Mouse (Mus musculus) left cerebral cortex, postnatal 25 days (tissue): Measurements from ENCODE around the gene Cdh23. TPM values are rescaled to one million over a fixed set of nuclear protein-coding genes. Genes with fewer than 3 reads are reported as not detected.

Experiments
- DNase-seq, 2 experiments: peaks; one replicate each; pipeline ENCODE4 v3.0.0; 2022; ENCODE audit warnings: low spot score in 2 of 2, mixed read lengths in 1 of 2
- intact Hi-C: fragments of 180-260 bp; cut with DNase I; formaldehyde crosslinking; loops from one replicate; pipeline ENCODE4 v1.15.1; 2025
- total RNA-seq, 2 experiments: library from RNA; stranded (reverse); gene quantifications; 2 replicates each; pipeline ENCODE4 v1.2.3; 2021

Cdh23 gene
- total RNA-seq, 2 experiments from 2014 or later = 1.7 to 2.5 TPM

- intact Hi-C loops = no loop called here
- DNase-seq = no peak
These were observed 414.7 kb downstream of the Cdh23 start for GRCm38 (mm10) chr10:60281571-60282050.

- intact Hi-C loops = no loop called here
- DNase-seq = no peak
These were observed 415.9 kb downstream of the Cdh23 start for GRCm38 (mm10) chr10:60280353-60280752.

DNA sequence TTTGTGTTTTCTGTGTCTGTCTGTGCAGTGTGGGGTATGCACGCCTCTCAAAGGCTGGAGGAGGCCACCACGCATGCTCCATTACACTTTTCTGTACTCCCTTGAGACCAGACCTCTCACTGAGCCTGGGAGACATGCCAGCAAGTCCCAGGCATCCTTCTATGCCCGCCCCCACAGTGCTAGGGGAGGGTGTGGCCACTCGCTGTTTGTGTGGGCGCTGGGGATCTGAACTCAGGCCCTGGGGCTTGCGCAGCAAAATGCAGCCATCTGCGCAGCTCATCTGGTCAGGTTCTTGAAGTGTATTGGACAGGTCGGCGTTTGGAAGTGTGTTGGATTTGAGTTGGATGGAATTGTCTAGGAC lies 416.4 kb downstream of the Cdh23 start:
- intact Hi-C loops = no loop called here
- DNase-seq = peak; percentile 78 to 90

DNA sequence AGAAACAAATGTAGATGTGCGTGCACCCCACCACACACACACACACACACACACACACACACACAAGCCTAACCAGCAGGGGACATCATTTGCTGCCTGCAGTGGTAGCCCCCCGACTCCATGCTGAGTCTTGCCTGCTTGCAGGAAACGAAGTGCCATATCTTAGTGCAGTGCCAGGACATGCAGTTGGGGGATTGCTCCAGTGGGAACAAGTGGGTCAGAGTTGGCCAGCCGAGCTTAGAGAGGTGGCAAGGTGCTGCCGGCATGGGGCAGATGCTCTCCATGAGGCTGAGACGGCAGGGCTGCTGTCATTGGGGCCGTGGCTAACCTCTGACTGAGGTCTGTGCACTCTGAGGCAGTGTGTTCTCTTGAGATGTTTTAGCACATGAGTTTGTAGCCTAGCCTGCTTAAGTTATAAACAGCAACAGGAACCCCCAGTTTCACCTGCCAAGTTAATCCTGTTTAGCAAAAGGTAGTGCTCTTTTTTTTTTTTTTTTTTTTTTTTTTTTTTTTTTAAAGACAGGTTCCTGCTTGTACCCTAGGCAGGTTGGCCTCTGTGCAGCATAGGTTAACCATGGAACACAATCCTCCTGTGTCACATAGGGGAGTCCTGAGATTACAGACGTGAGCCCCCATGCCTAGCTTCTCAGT lies 416.9 kb downstream of the Cdh23 start:
- DNase-seq = no peak
- intact Hi-C loops = no loop called here

DNA sequence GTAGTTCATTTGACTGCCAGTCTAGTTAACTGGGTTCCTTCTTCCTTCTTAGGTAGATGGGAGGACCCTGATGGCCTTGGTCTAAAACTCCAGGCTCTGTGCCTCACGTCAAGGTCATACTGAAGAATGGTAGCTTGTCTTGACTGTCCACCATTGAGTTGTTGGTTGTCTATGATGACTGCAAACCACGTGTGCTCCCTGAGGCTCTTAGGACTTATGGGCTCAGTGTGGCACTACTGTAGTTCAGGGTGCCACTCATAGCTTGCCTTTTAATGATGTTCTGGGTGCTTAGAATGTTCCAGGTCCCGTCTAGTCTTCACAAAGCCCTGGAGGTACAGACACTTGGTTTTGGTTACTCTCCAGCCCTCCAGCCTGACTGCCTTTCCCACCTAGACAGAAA lies 417.5 kb downstream of the Cdh23 start:
- no peak for DNase-seq
- intact Hi-C loops = no loop called here

GRCm38 (mm10) chr10:60278006-60278399 lies 418.3 kb downstream of the Cdh23 start:
- DNase-seq = no peak
- intact Hi-C loops = no loop called here

GRCm38 (mm10) chr10:60277207-60278005 lies 418.9 kb downstream of the Cdh23 start, which contains the start of gene Psap:
Gene Psap, plus strand, starts transcription at chr10:60277627.
- intact Hi-C loops = no loop called here

GRCm38 (mm10) chr10:60273382-60273781 lies 422.9 kb downstream of the Cdh23 start:
- intact Hi-C loops = no loop called here
- no peak for DNase-seq

More at GRCm38 (mm10) chr10:60277207-60278005, 418.9 kb downstream of the Cdh23 start, which contains the start of gene Psap:
- peak; percentile 95 to 96 for DNase-seq

DNA sequence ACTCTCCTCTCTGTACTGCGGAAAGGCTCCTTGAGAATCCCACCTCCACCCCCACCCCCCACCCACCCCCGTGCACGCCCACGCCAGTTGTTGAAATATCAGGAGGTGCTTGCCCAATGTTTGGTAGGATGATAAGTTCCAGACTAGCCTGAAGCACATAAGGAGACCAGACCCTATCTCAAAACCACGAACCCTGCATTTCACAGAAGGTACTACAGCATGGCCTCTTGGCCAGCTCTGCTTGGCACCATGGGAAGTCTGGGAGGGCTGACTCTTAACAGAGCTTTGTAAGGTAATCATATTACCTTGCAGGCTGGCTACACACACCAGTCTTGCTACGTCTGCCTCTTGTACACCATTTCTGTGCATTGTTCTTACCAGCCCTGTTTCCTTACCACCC lies 424.0 kb downstream of the Cdh23 start:
- DNase-seq = no peak
- intact Hi-C loops = no loop called here

DNA sequence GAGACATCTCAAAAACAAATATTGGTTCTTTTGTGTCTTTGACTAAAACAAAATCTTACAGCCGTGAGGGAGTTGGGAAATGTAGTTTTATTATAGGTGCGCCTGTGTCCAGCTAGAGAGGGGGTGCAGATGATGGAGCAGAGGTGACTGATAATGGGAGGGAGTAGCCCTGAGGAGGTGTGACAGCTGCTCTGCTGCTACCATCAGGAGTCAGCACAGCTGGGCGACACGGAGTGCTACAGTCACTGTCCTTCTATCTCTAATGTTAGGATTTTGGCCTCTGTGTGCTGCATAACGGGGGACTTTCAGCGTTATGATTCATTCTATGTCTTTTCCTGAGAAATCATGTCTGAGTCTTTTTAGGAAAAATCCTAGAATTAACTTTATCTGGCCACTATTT lies 425.3 kb downstream of the Cdh23 start:
- DNase-seq = no peak
- intact Hi-C loops = no loop called here

DNA sequence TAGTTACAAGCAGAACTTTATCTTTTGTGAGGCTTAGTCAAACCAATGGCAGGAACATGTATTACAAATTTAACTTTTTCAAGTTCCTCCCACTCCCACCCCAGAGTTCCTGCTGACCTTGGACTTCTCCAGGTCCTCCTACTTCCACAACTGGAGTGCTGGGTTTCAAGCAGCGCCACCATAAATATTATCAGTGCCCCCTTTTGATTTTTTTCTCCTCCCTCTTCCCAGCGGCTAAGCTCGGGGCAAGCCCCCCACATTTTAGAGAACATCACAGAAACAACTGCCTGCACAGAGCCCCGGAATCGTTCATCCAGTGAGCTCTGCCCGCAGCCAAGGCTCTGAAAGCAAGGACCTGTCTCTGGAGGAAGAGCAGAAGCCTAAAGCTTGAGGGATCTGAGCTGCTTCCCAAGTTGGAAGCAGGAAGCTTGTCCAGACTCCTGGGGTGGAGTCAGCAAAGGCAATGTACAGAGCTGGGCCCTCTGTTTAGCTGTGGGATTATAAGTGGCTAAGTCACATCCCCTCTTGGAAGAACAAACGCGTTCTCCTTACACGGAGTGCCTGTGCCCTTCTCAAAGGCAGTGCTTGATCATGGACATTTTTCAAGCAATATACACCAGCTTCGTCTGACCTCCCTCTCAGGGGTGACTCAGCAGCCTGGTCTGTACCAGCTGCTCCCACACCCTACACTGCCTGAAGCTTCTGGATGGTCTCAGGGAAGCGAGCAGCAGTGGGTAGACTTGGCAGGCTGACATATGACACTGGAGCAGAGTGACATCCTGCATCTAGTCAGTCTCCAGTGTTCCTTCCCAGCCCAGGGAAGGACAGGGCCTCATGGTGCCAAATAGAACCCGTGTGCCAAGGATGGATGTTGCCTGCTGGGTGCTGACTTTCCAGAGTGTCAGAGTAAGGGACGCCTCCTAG lies 426.9 kb downstream of the Cdh23 start:
- no peak for DNase-seq
- intact Hi-C loops = no loop called here

DNA sequence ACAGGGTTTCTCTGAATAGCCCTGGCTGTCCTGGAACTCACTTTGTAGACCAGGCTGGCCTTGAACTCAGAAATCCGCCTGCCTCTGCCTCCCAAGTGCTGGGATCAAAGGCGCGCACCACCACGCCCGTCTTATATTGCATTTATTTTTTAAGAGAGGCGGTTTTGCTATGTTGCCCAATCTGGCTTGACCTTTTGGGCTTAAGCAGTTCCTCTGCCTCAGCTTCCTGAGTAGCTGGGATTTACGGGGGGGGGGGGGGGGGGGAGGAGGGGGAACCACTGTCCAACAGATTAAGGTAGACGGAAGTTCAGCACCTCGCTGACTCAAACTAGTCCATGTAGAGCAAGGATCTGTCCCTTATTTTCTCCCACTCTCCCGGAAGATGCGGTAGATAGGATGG lies 427.6 kb downstream of the Cdh23 start:
- no peak for DNase-seq
- intact Hi-C loops = no loop called here

DNA sequence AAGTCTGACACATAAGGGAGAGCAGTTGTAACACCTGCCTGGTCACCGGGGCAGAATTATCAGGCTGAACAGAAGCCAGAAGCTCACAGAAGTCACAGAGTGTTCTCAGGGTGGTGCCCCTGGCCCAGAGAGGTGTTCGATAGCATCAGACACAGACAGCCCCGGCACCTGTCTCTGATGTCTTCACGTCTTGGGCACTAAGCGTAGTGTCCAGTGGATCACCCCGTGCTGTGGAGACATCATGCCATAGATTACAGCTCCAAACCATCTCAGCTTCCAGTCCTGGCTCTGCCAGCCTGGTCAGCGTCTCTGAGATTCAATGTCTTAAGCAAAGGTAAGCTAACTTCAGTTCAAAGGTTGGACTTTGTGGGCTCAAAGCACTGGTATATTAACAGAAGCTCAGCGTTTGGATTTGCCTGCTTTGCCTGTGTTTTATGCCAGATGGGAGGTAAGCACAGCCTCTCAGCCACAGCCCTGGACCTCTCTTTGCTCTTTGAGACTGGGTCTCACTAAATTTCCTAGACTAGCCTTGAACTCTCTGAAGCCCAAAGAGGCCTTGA lies 429.4 kb downstream of the Cdh23 start:
- DNase-seq = no peak
- intact Hi-C loops = no loop called here

DNA sequence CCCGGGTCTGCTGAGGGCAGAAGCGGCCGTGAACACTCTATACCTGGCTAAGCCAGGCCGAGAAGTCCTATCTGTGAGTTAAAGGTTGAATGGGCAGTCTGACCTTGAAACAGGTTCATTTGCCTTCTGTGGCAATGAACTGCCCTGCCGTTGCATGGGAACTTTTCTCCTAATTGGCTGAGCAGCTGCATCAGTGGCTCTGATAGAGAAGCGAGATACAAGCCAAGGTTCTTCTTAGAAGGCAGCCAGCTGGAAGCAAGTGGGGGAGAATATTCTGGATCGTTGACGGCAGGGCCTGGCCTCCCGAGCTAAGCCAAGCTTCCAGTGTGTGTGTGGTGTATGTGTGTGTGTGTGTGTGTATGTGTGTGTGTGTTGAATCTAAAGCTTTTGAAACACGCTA lies 431.0 kb downstream of the Cdh23 start:
- DNase-seq = no peak
- intact Hi-C loops = no loop called here

DNA sequence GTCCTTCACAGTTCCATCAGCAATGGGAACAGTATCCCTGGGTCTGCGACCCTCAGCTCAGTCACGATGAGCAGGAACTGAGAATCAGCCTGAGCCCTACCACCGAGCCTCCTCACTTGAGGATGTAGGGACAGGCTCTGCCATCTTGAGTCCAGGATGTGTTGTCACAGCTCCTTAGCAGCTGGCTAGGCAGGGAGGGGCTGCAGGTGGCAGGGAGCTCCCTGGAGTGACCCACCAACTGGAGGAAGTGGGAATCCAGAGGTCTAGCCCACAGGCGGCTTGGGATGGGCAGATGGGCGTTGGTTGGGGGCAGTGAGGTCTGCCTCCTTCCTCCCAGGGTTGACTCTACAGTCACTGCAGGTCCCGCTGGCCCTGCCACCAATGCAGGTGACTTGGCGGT lies 432.9 kb downstream of the Cdh23 start:
- intact Hi-C loops = no loop called here
- no peak for DNase-seq

DNA sequence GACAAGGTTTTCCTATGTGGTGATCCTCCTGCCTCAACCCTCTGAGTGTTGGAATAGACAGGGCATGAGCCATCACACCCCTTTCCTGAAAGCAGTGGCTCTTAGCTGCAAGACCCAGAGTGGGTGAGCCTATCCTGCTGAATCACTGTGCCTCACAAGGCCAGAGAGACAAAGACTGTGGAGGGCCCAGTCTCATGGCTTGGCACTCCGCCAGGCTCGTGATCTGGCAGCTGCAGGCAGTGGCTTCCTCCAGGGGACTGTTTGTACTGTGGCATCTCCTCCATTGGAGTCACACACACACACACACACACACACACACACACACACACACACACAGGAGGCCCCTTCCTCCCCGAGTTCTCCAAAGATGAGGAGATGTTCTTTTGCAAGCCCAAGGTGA lies 433.9 kb downstream of the Cdh23 start:
- intact Hi-C loops = no loop called here
- peak; percentile 77 to 82 for DNase-seq

DNA sequence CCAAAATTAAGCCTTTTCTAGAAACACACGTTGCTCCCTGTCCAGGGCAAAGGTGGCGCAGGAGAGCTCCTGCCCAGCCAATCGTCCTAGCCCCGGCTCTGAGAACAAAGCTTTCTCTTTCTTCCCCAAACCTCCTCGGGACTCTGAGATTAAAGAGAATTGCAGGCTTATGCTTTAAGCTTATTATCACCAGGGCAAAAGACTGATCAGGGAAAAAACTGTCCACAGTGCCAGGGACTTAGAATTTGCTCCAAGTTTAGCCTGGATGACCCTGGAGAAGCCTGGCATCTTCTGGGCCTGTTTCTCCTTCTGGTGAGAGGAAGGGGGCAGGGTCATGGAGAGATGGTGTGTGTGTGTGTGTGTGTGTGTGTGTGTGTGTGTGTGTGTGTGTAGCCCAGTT lies 434.8 kb downstream of the Cdh23 start:
- intact Hi-C loops = no loop called here
- no peak for DNase-seq

DNA sequence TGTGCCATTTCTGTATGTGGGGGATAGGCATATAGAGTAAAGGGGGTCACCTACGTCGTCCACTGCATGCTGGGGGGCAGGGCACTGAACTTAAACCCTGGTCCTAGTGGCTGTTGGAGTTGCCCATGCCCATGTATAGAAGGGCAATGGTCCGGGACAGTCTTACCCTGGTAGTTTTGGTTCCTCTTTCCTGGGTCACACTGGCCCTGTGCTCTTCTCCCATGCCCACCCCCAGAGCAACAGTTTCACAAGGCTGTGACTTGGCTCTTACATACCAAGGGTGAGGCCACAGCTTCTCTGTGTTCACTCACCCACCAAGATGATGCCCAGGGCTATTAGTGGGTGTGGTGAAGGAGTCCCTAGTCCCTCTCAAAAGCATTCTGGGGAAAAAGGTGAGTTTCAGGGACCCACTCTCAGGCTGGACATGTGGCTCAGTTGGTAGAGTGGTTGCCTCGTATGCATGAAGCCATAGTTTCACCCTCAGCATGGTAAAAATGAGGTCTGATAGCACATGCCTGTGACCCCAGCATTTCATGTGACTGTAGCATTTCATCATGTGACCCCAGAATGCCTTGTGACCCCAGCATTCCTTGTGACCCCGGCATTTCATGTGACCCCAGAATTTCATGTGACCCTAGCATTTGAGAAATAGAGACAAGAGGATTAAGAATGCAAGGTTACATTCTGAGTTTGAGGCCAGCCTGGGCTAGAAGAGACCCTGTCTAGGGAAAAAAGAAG lies 435.6 kb downstream of the Cdh23 start:
- intact Hi-C loops = no loop called here
- peak in 1 of 2 experiments; percentile 32 for DNase-seq

- intact Hi-C loops = no loop called here
- DNase-seq = no peak
These were observed 438.9 kb downstream of the Cdh23 start for GRCm38 (mm10) chr10:60257261-60257825.
